9 mouse cellular contexts compared by ENCODE assay signal in genomic region chr15:80254207-80254606, GRCm38 (mm10). TPM values are rescaled to one million over a fixed set of nuclear protein-coding genes. Genes with fewer than 3 reads are reported as not detected.
DNase-seq lines count a peak whose midpoint lies in the region; ATAC-seq and TF ChIP-seq lines count a peak whose summit lies in the region.
"Had no signal": no experiment of that assay in that cellular context is flagged by ENCODE, and none has a peak within 500 bp of the region (broad histone marks: within the 10 kb centered on the region; RNA-seq: fewer than 3 reads in every experiment).

No protein-coding gene starts in this region.

- TF ChIP-seq POLR2A in olfactory bulb, adult 2 months (IDR thresholded peaks at IDR 0.05; ENCODE audit: insufficient read depth, low read depth, low read length) = no peak

- no peak for TF ChIP-seq EP300 in liver, embryonic 14.5 days (IDR thresholded peaks at IDR 0.05; ENCODE audit: low read depth)

- H3K4me2 ChIP-seq in hindbrain, embryonic 11.5 days (replicated peaks; ENCODE audit: low read depth, low read length) = peak overlapping the region; percentile 84
- H3K4me2 ChIP-seq in liver, embryonic 14.5 days (ENCODE audit: low read depth) = peak overlapping the region; percentile 90

- H3K4me1 ChIP-seq in embryonic facial prominence, embryonic 10.5 days = peaks cover 48% of the 10 kb centered on the region
- peaks cover 12% of the 10 kb centered on the region; the same call in 1 of the 2 replicates for H3K4me1 ChIP-seq in hindbrain, embryonic 11.5 days (replicated peaks; ENCODE audit: control insufficient read depth, insufficient read depth, low read length)
- H3K4me1 ChIP-seq in liver, embryonic 14.5 days (replicated peaks; ENCODE audit: control insufficient read depth in 2 of 2, insufficient read depth in 2 of 2, low read length in 1 of 2) = peaks cover 56 to 66% of the 10 kb centered on the region in 2 experiments
- peaks cover 22% of the 10 kb centered on the region for H3K4me1 ChIP-seq in olfactory bulb, adult 2 months (ENCODE audit: control insufficient read depth, insufficient read depth, low read length)

- peak; percentile 86 to 93 for DNase-seq in adrenal gland, adult (ENCODE audit: inconsistent age in 2 of 2, low spot score in 1 of 2)
- no peak for DNase-seq in adrenal gland, postnatal 4 days (ENCODE audit: low spot score in 2 of 2)
- peak; percentile 42 for DNase-seq in 3134 (ENCODE audit: extremely low read depth, insufficient read length, low spot score)
- no peak for DNase-seq in embryonic facial prominence, embryonic 10.5 days (ENCODE audit: low spot score)
- DNase-seq in hindbrain, embryonic 11.5 days (ENCODE audit: low spot score) = no peak
- DNase-seq in liver, embryonic 14.5 days (ENCODE audit: low read depth in 3 of 3, low spot score in 3 of 3) = no peak
- no peak for DNase-seq in ovary, postnatal 36 days (ENCODE audit: low spot score)

- no peak for ATAC-seq in hindbrain, embryonic 11.5 days (ENCODE audit: low FRiP score)
- ATAC-seq in liver, embryonic 14.5 days (ENCODE audit: insufficient read depth) = no peak

- H3K27ac ChIP-seq in embryonic facial prominence, embryonic 10.5 days (replicated peaks) = peak overlapping the region; percentile 100
- H3K27ac ChIP-seq in hindbrain, embryonic 11.5 days (ENCODE audit: low read depth, low read length) = peak overlapping the region; percentile 91
- peak overlapping the region; percentile 85 for H3K27ac ChIP-seq in liver, embryonic 14.5 days
- peak overlapping the region; percentile 97 for H3K27ac ChIP-seq in olfactory bulb, adult 2 months (ENCODE audit: insufficient read depth, low read depth, low read length)

- peaks cover 73% of the 10 kb centered on the region for H3K36me3 ChIP-seq in embryonic facial prominence, embryonic 10.5 days (replicated peaks)
- peaks cover 27% of the 10 kb centered on the region for H3K36me3 ChIP-seq in hindbrain, embryonic 11.5 days (ENCODE audit: control insufficient read depth, insufficient read depth, low read length)
- H3K36me3 ChIP-seq in liver, embryonic 14.5 days (replicated peaks; ENCODE audit: control insufficient read depth, insufficient read depth, low read depth) = peaks cover 52% of the 10 kb centered on the region

- no peak for TF ChIP-seq CTCF in liver, embryonic 14.5 days (IDR thresholded peaks at IDR 0.05; ENCODE audit: low read depth)
- TF ChIP-seq CTCF in olfactory bulb, adult 2 months (IDR thresholded peaks at IDR 0.05; ENCODE audit: insufficient read depth, low read depth, low read length) = no peak

- peak overlapping the region; percentile 77 for H3K9ac ChIP-seq in hindbrain, embryonic 11.5 days (ENCODE audit: low read depth, low read length)
- H3K9ac ChIP-seq in liver, embryonic 14.5 days (replicated peaks) = peak overlapping the region; percentile 85

- H3K27me3 ChIP-seq in embryonic facial prominence, embryonic 10.5 days (replicated peaks; ENCODE audit: low read depth, poor library complexity, severe bottlenecking) = no peaks in the 10 kb centered on the region
- H3K27me3 ChIP-seq in hindbrain, embryonic 11.5 days (ENCODE audit: control insufficient read depth, insufficient read depth, low read length) = no peaks in the 10 kb centered on the region
- no peaks in the 10 kb centered on the region for H3K27me3 ChIP-seq in liver, embryonic 14.5 days (ENCODE audit: control insufficient read depth, insufficient read depth, low read length)

- H3K9me3 ChIP-seq in embryonic facial prominence, embryonic 10.5 days = no peaks in the 10 kb centered on the region
- no peaks in the 10 kb centered on the region for H3K9me3 ChIP-seq in hindbrain, embryonic 11.5 days (ENCODE audit: control insufficient read depth, low read length)
- H3K9me3 ChIP-seq in liver, embryonic 14.5 days (ENCODE audit: control insufficient read depth, low read length) = no peaks in the 10 kb centered on the region

- 57% methylated on average over 6 of the region's 6 CpGs for WGBS in embryonic facial prominence, embryonic 10.5 days
- WGBS in hindbrain, embryonic 11.5 days = 59% methylated on average over 6 of the region's 6 CpGs
- WGBS in liver, embryonic 14.5 days (ENCODE audit: insufficient replicate concordance) = 42% methylated on average over 6 of the region's 6 CpGs
- WGBS in olfactory bulb, adult 2 months = 28% methylated on average over 6 of the region's 6 CpGs

- H3K4me3 ChIP-seq in embryonic facial prominence, embryonic 10.5 days = peak overlapping the region; percentile 100
- H3K4me3 ChIP-seq in hindbrain, embryonic 11.5 days (ENCODE audit: low read depth, low read length) = peak overlapping the region; percentile 100
- H3K4me3 ChIP-seq in liver, embryonic 14.5 days (ENCODE audit: insufficient read depth in 1 of 2, low read depth in 2 of 2, low read length in 2 of 2) = peak overlapping the region; percentile 87 to 89
- peak overlapping the region; percentile 90 for H3K4me3 ChIP-seq in olfactory bulb, adult 2 months (ENCODE audit: insufficient read depth, low read depth, low read length)

RNA-seq across cellular contexts. Expression of gene Atf4, which starts 0.8 kb away (rescaled TPM):
- total RNA-seq in adrenal gland, postnatal 4 days (2021) = 100 to 1,000 TPM; 145 to 157 TPM
- 104 and 111 TPM in 2 replicates for polyA plus RNA-seq in embryonic facial prominence, embryonic 10.5 days (2016; fragmentation: Nextera tagmentation; extraction: Ambion mirVana)
- polyA plus RNA-seq in hindbrain, embryonic 11.5 days (2014; fragmentation: Nextera tagmentation; extraction: Ambion mirVana) = 140 and 145 TPM in 2 replicates
- polyA plus RNA-seq in liver, embryonic 14.5 days (2012; rRNA removed) = 146 and 246 TPM in 2 replicates
- polyA plus RNA-seq in liver, embryonic 14.5 days (2014; fragmentation: Nextera tagmentation; extraction: Ambion mirVana) = 108 and 129 TPM in 2 replicates
- not detected in 2 replicates for polyA plus RNA-seq in olfactory bulb, adult 2 months (2012; ENCODE audit: insufficient read depth, insufficient read length, low replicate concordance, missing spikeins)

RNA-seq across cellular contexts. Expression of gene Rps19bp1, which starts 9.9 kb away (rescaled TPM):
- total RNA-seq in adrenal gland, postnatal 4 days (2021) = 10 to 100 TPM; 35.7 to 41.1 TPM
- polyA plus RNA-seq in embryonic facial prominence, embryonic 10.5 days (2016; fragmentation: Nextera tagmentation; extraction: Ambion mirVana) = 68.1 and 73.2 TPM in 2 replicates
- 68.0 and 71.4 TPM in 2 replicates for polyA plus RNA-seq in hindbrain, embryonic 11.5 days (2014; fragmentation: Nextera tagmentation; extraction: Ambion mirVana)
- 16.2 and 25.6 TPM in 2 replicates for polyA plus RNA-seq in liver, embryonic 14.5 days (2012; rRNA removed)
- 30.0 and 32.9 TPM in 2 replicates for polyA plus RNA-seq in liver, embryonic 14.5 days (2014; fragmentation: Nextera tagmentation; extraction: Ambion mirVana)
- not detected in 2 replicates for polyA plus RNA-seq in olfactory bulb, adult 2 months (2012; ENCODE audit: insufficient read depth, insufficient read length, low replicate concordance, missing spikeins)

RNA-seq across cellular contexts. Expression of gene AC140267.1, which starts 18.6 kb away (rescaled TPM):
- 1 to 10 TPM; 7.3 to 8.9 TPM for total RNA-seq in adrenal gland, postnatal 4 days (2021)
- not detected in 2 replicates for polyA plus RNA-seq in embryonic facial prominence, embryonic 10.5 days (2016; fragmentation: Nextera tagmentation; extraction: Ambion mirVana)
- polyA plus RNA-seq in hindbrain, embryonic 11.5 days (2014; fragmentation: Nextera tagmentation; extraction: Ambion mirVana) = not detected in 2 replicates
- polyA plus RNA-seq in liver, embryonic 14.5 days (2012; rRNA removed) = not detected in 2 replicates
- polyA plus RNA-seq in liver, embryonic 14.5 days (2014; fragmentation: Nextera tagmentation; extraction: Ambion mirVana) = not detected in 2 replicates
- not detected in 2 replicates for polyA plus RNA-seq in olfactory bulb, adult 2 months (2012; ENCODE audit: insufficient read depth, insufficient read length, low replicate concordance, missing spikeins)
- polyA plus RNA-seq: frontal cortex, adult 2 months had no signal

RNA-seq across cellular contexts. Expression of gene Mief1, which starts 20.4 kb away (rescaled TPM):
- total RNA-seq in adrenal gland, postnatal 4 days (2021) = 10 to 100 TPM; 41.9 to 46.6 TPM
- 44.4 and 44.5 TPM in 2 replicates for polyA plus RNA-seq in embryonic facial prominence, embryonic 10.5 days (2016; fragmentation: Nextera tagmentation; extraction: Ambion mirVana)
- 38.5 and 39.1 TPM in 2 replicates for polyA plus RNA-seq in hindbrain, embryonic 11.5 days (2014; fragmentation: Nextera tagmentation; extraction: Ambion mirVana)
- 4.3 and 4.8 TPM in 2 replicates for polyA plus RNA-seq in liver, embryonic 14.5 days (2012; rRNA removed)
- polyA plus RNA-seq in liver, embryonic 14.5 days (2014; fragmentation: Nextera tagmentation; extraction: Ambion mirVana) = 13.3 and 14.5 TPM in 2 replicates
- not detected in 2 replicates for polyA plus RNA-seq in olfactory bulb, adult 2 months (2012; ENCODE audit: insufficient read depth, insufficient read length, low replicate concordance, missing spikeins)

RNA-seq across cellular contexts. Expression of gene Cacna1i, which starts 32.8 kb away (rescaled TPM):
- 1 to 10 TPM; 1.2 to 1.3 TPM for total RNA-seq in adrenal gland, postnatal 4 days (2021)
- 0.02 and 0.03 TPM in 2 replicates for polyA plus RNA-seq in embryonic facial prominence, embryonic 10.5 days (2016; fragmentation: Nextera tagmentation; extraction: Ambion mirVana)
- 0.14 and 0.74 TPM in 2 replicates for polyA plus RNA-seq in hindbrain, embryonic 11.5 days (2014; fragmentation: Nextera tagmentation; extraction: Ambion mirVana)
- 0.01 and 0.02 TPM in 2 replicates for polyA plus RNA-seq in liver, embryonic 14.5 days (2012; rRNA removed)
- 0.01 TPM in 1 of 2 replicates, not detected in the other for polyA plus RNA-seq in liver, embryonic 14.5 days (2014; fragmentation: Nextera tagmentation; extraction: Ambion mirVana)
- not detected in 2 replicates for polyA plus RNA-seq in olfactory bulb, adult 2 months (2012; ENCODE audit: insufficient read depth, insufficient read length, low replicate concordance, missing spikeins)

Comparison
In these comparisons a context has a peak if more than half of its experiments do, and no peak if none do; other contexts are left out.
1. DNase-seq: peak in adrenal gland, adult (2 of 2) and 3134 (single experiment); none in adrenal gland, postnatal 4 days (0 of 2), embryonic facial prominence, embryonic 10.5 days (single experiment), hindbrain, embryonic 11.5 days (single experiment), liver, embryonic 14.5 days (0 of 3) and ovary, postnatal 36 days (single experiment).
2. Peak in every context shown above with its lines, with median percentiles within 50 percentile points of each other: H3K27ac ChIP-seq and H3K4me3 ChIP-seq.